Mouse (Mus musculus) spleen, postnatal 14 days (tissue): Measurements from ENCODE around the gene Itga1.

Experiments used
- DNase-seq, 2 experiments: peaks; one replicate each; pipeline ENCODE4 v3.0.0; 2021 to 2022; ENCODE audit warnings: low spot score in 2 of 2

The Itga1 gene

DNA sequence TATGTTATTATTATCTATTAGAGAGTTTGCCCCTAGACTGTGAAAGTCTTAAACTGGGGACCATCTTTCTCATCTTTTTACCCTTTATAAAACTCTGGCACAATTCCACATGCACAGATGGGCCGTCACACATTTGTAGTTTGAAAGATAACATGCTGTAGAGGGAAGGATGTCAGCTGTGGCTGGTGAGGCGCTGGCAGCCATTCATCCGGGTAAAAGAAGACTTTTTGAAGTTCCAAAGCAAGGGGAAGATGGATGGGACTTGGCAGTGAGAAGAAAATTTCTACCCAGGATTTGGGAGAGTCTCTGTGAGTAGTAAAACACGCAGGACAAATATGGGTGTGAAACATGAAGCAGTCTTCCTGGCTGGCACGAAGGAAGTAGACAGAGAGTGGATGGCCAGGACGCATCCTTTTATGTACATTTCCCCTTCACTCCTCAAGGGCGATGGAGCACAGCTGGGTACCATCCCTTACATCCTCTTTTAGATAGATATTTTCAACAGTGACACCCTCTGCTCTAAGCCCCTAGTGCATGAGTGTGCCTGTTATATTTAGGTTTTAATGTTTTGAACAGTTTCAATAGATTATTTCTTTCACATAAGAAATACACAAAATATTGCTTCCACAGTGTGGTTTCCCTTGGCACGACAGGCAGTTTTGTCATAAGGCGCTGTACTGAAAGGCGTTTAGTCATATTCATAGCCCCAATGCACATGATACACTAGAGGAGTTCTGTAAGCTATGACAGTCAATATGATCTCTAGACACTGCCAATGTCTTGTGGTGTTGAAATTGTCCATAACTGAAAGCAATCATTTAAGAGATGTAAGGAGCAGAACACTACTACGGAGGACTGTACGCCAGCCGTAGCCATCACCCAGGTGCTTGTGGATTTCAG lies 50.9 kb downstream of the Itga1 start:
- no peak for DNase-seq

DNA sequence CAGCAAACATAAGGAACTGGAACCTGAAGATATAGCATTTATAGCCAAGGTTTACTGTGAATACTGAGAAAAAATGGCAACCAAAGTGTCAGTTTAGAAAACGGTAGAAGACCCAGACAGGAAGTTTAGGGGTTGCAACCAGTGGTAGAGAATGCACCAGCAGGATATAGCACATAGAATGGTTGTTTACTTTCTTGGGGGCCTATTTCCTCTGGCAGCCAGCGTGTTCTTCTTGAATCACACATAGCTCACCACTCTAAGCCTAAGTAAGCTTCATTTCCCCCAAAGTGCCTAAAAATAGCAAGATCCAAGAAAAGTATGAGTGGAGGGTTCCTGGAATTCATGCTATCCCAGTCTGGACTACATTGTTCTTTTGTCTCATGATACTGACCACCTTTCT lies 59.1 kb downstream of the Itga1 start:
- no peak for DNase-seq

DNA sequence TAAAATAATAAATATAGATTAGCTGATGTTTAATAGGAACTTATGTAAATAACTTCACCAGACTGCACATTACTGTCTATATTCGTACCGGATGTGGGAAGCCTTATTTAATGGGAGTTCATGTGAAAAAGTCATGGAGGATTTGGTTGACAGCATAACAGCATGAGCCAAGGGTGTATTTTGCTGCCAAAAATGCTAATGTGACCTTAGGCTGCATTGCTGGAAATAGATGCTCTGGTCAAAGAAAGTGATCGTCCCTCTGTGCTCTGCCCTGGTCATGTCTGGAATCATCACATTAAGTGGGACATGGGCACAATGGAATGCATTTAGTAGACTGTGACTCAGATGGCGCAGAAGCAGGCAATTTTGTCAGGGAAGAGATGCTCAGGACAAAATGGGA lies 64.5 kb downstream of the Itga1 start:
- no peak for DNase-seq

DNA sequence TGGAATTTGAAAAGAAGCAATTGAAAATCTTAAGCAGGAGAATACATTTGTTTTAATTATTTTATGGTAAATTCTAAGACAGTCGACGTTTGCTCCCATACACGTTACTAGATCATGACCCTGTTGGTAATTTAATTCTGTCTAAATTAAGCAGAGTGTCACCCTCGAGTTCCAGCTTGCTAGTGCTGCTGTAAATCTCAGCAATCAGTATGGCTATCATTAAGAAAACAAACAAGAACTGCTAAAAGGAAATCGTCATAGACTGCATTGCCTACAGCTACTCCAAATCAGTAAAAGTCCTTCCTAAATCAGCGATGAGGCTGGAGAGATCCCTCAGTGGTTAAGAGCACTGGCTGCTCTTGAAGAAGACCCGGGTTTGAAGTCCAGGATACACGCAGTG lies 66.4 kb downstream of the Itga1 start:
- DNase-seq: no peak

DNA sequence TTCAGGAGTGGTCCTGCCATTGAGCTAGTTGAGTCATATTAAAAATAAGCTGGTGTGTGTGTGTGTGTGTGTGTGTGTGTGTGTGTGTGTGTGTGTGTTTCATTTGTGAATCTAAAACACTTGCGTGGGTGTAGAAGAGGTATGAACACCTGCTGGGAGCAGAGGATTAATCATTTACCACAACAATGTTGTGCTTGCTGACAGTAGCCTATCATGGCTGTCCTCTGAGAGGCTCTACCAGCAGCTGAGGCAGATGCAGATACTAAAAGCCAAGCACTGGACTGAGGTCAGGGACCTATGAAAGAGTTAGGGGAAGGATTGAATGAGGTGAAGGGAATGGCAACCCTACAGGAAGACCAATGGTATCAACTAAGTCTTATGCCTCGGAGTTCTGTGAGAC lies 68.6 kb downstream of the Itga1 start:
- no peak for DNase-seq

DNA sequence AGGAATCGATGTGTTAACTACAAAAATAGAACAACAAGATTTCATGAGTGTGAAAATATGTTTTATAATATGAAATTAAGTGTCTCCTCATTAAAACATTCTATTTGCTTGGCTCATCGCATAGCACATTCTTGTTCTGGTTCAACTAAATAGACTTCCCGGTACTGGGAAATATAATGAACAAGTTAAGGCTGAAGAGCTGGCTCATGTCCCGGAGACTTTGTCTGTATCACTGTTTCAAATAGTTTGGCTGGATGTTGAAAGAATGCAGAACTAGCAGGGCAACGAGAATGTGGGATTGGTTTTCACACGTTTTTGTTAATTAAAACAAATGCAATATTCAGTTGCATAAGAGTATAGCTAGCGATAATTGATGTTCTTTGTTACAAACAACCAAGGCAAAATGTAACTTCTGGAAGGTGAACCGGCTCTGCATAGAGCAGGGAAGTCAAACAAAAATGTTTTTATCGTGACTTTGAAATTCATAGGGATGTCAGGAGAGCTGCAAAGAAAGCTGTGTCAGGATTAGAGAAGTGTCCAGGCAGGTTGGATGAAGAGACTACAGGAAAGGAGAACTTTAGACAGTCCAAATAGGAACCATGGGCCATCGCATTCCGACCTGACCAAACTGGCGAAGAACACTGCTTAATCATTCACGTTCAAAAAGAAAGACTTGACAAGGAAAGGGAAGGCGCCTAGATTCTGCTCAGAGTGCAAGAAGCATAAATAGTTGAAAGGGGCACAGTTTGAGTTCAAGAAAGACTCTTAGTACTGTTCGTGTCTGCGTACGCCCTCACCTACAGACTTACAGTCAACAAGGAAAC lies 70.4 kb downstream of the Itga1 start:
- DNase-seq: no peak

DNA sequence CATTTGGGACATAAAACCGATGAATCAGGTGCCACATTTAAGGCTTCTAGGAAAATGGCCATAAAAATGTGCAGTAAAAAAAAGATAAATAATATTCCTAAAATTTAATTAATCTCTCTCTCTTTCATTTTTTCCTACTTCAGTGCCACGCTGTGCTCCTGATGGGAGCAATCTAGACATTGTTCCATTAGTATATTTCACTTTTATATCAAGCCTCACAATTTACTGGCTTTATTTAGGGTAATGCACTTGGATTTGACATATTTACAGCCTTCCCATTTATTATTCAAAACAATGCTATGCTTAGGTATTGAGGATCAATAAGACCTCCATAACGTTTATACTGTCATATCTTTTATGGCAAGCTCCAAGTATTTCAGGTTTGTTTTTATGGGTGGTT lies 76.4 kb downstream of the Itga1 start:
- DNase-seq: no peak

DNA sequence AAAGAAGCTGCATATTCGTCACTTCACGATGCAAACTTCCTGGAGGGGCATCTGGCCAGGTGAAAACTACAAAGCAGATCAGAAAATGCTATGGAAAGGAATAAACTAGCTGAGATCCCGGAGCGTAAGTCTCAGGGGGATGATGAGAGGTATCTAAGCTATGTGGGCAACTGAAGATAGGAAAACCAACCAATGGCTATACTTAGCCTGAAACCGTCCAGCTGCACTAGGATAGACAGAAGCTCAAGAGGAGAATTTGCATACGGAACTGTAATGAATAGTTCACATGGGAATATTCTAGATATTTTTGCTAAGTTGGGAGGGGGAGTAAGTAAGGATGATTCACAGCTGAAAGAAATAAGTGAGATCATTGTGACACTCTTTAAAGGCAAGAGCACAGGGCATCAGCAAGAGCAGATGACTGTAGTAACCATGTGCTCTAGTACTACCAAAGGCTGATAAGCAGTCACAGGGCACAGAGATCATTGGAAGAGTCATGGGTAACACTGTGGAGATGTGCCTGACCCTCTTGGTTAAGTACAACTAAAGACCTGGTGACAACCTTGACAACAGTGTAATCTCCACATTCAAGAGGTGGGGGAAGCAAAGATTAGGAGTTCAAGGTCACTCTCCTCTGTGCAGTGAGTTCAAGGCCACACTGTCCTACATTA lies 79.5 kb downstream of the Itga1 start:
- no peak for DNase-seq

DNA sequence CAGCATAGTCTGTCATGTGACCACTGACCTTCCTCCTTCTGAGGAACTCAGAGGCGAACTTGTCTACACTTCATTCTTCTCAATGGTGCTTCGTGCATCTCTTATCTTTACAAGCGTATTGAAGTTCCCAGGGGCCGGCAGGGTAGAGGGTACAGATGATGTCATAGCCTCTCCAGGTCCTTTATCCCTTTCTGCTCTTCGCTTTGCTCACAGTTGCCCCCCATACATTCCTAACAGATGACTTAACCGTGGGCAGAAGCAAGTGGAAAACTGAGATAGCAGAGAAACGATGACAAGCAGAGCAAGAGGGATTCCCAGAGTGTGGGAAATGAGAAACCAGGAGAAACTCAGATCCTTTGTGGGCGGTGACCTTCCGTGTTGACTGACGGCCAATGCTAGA lies 80.4 kb downstream of the Itga1 start:
- no peak for DNase-seq

DNA sequence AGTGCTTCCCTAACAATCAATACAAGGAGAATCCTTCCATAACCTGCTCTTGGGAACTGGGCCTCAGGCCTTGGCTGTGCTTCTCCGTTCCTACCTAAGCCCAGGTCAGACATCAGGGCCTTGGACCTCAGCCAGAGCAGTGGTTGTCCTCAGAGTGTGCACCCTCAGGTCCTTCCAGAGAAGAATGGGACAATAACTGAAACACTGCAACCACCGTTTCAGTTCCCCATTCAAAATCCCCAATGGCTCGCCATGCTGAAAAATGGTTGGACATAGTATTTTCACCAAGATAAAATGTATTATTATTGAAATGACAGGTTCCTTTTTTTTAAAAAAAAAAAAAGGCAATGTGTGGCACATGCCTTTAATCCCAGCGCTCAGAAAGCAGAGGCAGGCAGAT lies 81.0 kb downstream of the Itga1 start:
- no peak for DNase-seq

DNA sequence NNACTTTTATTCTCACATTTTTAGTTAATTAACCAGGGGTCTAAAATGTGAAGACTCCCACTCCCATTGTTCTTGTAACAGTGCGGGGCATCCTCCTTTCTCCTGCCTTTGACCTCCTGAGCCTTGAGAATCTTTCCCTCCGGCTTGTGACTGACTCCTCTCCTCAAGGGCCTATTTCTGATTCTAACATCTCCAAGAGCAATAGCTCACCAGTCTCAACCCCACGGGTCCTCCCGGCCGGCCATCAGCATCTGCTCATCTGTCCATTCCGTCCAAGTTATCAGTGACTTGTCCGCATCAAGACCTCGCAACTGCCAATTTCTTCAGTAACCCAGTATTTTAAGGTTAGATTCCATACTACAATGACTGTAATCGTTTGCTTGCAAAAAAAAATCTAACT lies 84.2 kb downstream of the Itga1 start:
- no peak for DNase-seq

DNA sequence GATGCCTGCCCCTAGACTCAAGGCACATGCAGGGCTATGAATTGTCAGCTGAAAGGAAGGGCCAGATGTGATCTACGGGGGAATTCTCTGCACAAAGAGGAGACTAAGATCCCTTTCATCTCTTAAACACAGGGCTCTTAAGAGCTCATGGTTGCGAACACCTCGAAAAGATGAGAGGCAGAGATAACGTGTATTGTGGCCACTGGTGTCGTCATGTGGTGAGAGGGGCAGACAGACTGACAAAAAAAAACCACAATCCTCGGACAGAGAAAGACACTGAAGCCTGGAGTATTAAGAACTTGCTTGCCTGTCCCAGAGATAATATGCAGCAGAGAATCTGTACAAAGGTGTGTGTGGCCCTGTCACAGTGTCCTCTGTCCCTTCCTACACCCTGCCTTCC lies 90.2 kb downstream of the Itga1 start:
- DNase-seq: no peak

DNA sequence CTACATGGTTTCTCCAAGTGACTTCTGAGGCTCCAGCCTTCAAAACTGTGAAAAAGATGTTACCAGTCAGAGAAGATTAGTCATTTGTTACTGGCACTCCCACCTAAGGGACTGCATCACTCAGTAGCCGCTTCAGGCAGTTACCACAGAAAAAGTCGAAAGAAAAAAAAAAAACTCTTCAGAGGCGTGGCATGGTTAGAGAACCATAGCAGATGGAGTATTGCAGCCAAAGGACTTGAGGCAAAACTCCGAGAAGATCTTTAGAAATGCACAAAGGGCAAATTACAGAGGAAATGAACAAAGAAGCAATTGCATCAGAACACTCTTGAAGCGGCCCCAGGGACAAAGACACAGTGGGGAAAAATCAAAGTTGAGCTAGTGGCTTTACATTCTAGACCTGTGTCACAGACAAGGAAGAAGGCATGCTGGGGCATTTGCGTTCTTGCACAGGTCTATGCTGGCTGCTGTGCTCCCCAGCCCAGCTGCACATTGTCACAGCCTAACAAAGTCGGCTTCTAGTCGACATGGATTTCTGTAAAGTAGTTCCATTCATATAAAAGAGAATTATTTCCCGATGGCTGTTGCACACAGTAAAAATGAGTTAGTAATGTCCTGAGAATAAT lies 95.4 kb downstream of the Itga1 start:
- DNase-seq: no peak

DNA sequence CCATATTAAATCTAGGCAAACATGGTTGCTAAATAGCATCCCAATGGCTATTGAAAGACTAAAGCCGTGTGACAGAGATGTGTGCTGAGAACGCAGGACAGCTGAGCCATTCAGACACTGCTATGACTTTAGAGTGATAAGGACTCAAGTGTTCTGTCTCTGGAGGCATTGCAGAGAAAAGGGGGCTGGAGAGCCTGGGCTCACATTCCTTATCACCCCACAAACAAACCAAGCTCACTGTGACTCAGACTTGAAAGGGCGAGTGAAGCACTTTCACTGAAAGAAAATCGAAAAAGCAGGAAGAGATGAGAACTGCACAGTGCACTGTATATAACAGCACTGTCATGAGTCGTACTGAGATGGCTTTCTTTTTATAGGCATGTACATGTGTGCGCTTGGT lies 96.4 kb downstream of the Itga1 start:
- DNase-seq: no peak

DNA sequence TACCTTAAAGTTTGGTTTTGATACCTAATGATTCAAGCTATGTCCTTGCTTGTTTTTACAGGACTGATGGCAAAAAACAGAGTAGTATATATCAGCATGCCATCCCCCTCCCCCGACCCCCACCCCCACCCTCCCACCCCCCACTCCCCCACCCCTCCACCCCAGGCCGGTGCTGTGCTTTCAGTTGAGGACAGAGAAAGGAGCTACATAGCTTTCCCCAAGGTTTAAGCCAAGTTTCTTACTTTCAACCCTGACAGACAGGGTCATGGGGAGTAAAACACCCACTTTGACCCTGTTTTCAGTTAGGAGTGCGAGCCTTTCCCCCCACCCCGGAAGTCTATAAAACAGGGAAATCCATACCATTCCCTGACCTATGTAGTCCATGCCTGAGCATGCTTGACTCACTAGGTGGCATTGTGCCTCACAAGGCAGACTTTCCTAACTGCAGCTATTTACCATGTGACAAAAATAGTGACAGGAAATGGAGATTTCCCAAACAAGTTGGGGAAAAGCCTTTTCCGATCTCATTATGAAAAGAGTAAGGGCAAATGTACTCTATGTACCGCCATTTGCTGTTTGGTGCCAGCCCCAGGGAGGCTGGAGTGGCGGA lies 98.2 kb downstream of the Itga1 start:
- DNase-seq: no peak

DNA sequence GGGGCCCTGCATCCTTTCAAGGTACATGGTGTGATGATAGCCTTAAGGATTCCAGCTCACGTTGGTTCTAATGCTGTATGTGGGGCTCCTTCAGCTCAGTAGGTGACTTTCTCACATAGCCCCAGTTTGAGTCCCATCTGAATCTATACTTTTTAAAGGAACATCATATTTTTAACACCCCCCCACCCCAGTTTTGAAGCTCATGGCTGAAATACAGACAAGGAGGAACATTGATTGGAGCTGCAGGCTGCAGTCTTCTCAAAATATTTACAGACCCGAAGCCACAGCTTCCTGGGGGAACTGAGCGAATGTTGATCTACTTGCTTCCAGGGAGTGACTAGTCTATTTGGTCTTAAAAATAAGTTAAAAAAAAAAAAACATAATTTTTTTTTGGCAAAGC lies 98.9 kb downstream of the Itga1 start:
- no peak for DNase-seq

DNA sequence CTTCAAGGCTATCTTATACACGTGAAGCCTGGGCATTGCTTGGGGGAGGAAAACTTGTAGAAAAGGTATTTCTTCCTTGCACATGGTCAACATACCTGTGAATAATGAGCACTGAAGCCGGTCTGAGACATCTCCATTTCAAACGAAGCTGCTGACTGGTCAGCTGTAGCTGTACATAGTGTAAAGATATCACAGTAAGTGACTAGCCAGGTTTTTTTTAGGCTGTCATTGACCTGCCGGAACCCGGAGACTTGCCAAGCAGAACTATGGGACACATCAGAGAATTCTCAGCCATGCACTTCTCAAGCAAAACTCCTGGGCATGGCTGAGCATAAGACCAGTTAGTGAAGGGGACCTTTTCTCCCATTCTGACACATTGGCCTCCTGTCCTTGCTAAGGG lies 99.6 kb downstream of the Itga1 start:
- DNase-seq: no peak

DNA sequence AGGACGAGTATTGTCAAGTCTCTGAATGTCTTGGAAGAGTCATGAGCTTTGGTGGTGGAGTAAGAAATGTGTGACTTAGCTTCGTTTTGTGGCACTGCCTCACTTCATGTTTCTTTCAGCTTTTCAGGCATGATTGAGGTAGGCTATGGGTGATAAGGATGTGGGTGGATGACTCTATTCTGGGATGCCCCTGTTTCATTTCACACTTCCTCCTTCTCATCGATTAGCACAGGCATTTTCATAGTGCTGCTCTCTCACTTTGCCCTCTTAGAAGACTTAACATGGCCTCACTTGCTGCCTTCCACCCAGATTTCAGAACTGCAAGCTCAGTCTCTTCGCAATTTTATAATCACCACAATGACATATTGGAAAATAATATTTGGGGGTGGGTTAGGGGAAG lies 102.2 kb downstream of the Itga1 start:
- DNase-seq: no peak

DNA sequence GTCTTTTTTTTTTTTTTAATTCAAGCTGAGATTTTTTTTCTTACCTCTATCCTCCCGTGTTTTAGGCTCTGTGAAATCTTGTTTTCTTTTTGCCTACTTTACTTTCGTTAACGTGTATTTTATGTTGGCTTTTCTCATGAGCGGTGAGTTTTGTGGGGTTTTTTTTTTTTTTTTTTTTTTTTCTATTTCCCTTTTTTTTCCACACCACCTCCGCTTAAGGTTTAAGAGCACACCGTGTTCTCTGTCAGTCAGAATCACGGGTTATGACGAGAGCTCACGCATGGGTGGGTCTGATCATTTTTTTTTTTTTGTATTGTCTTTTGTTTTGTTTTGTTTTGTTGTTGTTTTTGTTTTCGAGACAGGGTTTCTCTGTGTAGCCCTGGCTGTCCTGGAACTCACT lies 103.7 kb downstream of the Itga1 start:
- no peak for DNase-seq

DNA sequence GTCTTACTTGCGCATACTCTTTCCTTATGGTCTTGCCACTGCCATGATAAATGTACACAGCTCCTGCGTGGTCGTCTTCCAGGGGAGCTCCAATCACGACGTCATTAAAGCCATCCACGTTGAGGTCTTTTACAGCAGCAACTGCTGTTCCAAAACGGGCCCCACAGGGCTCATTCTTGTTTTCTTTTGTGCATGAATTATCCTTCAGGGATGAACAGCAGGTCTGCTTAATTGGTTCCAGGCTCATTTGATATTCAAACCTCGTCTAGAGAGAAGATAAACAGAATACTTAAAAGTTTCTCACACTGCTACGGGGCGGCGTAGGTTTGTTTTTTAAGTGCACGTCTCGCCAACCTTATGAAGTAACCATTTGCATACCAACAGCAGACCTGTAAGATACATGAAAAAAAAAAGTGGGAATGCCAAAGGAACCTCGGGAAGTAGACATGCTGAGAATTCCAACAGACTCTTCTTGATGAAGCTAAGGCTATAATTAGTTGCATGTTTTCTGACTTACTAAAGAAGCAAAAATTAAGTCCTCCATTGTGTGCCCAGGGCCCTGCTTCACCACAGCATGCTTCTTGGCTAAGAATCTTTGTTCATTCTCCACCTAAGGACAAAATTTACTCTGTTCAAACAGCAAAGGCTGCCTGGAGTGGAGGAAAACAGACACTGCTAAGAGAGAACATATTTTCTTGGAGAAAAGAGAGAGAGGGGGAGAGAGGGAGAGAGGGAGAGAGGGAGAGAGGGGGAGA lies 109.3 kb downstream of the Itga1 start:
- DNase-seq: no peak

DNA sequence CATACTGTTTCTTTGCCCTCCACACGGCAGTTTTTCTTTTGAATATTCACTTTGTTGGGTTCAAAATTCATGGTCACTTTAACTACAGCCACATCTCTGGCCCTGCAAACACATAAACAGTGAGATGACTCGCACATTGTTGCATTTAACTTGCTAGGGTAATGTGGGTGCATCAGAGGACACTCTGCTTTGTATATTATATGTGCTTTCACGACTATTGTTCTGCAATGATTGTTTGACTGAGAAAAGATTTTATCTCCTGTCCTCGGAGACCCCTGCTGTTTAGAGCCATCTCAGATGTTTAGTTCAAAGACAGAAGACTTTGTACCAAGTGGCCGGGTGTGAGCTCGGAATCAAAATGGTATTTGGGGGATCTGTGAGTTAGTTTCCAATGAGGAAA lies 114.1 kb downstream of the Itga1 start:
- no peak for DNase-seq
